ENCODE assay signal across 14 mouse cellular contexts in the genomic region with DNA sequence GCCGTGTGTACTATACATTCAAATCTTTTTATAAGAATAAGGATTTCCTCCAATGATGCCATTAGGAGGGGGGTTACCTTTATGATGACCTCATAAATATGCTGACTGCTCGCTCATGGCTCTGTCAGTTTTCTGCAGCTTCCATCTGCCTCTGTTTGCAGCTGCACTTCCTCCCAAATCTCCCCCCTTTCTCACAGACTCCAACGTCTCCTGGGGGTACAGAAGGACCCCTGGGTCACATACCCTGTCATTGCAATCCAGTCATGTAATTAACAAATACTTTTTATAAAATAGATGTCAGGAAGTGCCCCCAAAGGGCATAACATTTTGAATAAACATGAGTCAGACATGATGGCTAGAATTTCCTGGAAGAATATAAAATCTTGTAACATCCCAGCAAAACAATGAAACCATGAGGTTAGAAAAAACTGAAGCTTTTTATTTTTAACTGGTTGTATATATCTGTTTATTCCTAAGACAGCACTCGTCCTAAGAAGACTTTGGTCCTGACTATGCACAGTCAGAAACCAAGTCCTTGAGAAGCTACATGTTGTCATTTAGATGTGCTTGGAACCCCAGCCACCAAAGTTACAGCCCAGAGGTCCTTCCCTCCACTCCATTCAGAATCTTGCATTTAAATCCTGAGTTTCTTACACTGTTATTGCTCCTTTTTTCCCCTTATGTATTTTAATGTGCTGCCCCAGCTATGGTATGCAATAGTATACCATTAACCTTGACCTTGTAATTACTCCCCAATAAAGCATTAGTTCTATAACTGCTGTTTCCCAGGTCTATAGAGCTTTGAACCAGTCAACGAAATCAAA.
DNase-seq lines count a peak whose midpoint lies in the region; ATAC-seq and TF ChIP-seq lines count a peak whose summit lies in the region.
"Had no signal": no experiment of that assay in that cellular context is flagged by ENCODE, and none has a peak within 500 bp of the region (broad histone marks: within the 10 kb centered on the region; RNA-seq: fewer than 3 reads in every experiment).

No protein-coding gene starts in this region.

- H3K27ac ChIP-seq in heart, embryonic 10.5 days: no peak overlapping the region
- no peak overlapping the region for H3K27ac ChIP-seq in midbrain, embryonic 13.5 days
- no peak overlapping the region for H3K27ac ChIP-seq in layer of hippocampus, adult 2 months

- no peaks in the 10 kb centered on the region for H3K4me1 ChIP-seq in heart, embryonic 10.5 days
- peaks cover 9% of the 10 kb centered on the region for H3K4me1 ChIP-seq in midbrain, embryonic 13.5 days (replicated peaks)
- H3K4me1 ChIP-seq: megakaryocyte, embryonic 14.5 days had no signal

- peak; percentile 76 for DNase-seq in heart, adult 11 months
- no peak for DNase-seq in heart, embryonic 10.5 days (ENCODE audit: low spot score)
- DNase-seq in brain, embryonic 14.5 days (ENCODE audit: low read depth): peak; percentile 58
- DNase-seq in kidney, adult 18-20 months: peak; percentile 4
- DNase-seq in layer of hippocampus, adult 2 months (ENCODE audit: low spot score in 2 of 2): no peak
- DNase-seq in cerebellum, postnatal 14 days: no peak
- DNase-seq in layer of hippocampus, adult 8-10 months (ENCODE audit: low spot score in 2 of 2): no peak
- DNase-seq: adrenal gland, postnatal 36 days; cerebellum, postnatal 10 days; layer of hippocampus, postnatal 36 days; thymus, postnatal 36 days had no signal

- H3K4me2 ChIP-seq in midbrain, embryonic 13.5 days (replicated peaks): no peak overlapping the region

- H3K4me3 ChIP-seq in heart, embryonic 10.5 days: no peak overlapping the region
- no peak overlapping the region for H3K4me3 ChIP-seq in midbrain, embryonic 13.5 days (replicated peaks)
- no peak overlapping the region for H3K4me3 ChIP-seq in layer of hippocampus, adult 2 months
- H3K4me3 ChIP-seq: erythroblast, embryonic 14.5 days; megakaryocyte, embryonic 14.5 days had no signal

- no peak for TF ChIP-seq CTCF in brain, embryonic 14.5 days (IDR thresholded peaks at IDR 0.05; ENCODE audit: borderline replicate concordance, extremely low read depth, insufficient read depth, insufficient read length)
- no peak for TF ChIP-seq CTCF in layer of hippocampus, adult 2 months (conservative IDR thresholded peaks at IDR 0.05)

- no peaks in the 10 kb centered on the region for H3K27me3 ChIP-seq in heart, embryonic 10.5 days (ENCODE audit: insufficient read depth, poor library complexity, severe bottlenecking)
- no peaks in the 10 kb centered on the region for H3K27me3 ChIP-seq in midbrain, embryonic 13.5 days
- H3K27me3 ChIP-seq: megakaryocyte, embryonic 14.5 days had no signal

- no peak overlapping the region for H3K9ac ChIP-seq in midbrain, embryonic 13.5 days (replicated peaks)

- WGBS in heart, embryonic 10.5 days: 69% methylated on average over 5 of the region's 5 CpGs
- WGBS in midbrain, embryonic 13.5 days: 50% methylated on average over 5 of the region's 5 CpGs

- H3K36me3 ChIP-seq in heart, embryonic 10.5 days: no peaks in the 10 kb centered on the region
- no peaks in the 10 kb centered on the region for H3K36me3 ChIP-seq in midbrain, embryonic 13.5 days

- TF ChIP-seq POLR2A in brain, embryonic 14.5 days (IDR thresholded peaks at IDR 0.05; ENCODE audit: borderline replicate concordance, extremely low read depth, insufficient read depth, insufficient read length, poor library complexity, severe bottlenecking): no peak

- no peaks in the 10 kb centered on the region for H3K9me3 ChIP-seq in heart, embryonic 10.5 days
- no peaks in the 10 kb centered on the region for H3K9me3 ChIP-seq in midbrain, embryonic 13.5 days
- H3K9me3 ChIP-seq: megakaryocyte, embryonic 14.5 days had no signal

- ATAC-seq in midbrain, embryonic 13.5 days: peak; percentile 68; the same call in 1 of the 2 replicates

Comparison
In these comparisons a context has a peak if more than half of its experiments do, and no peak if none do; other contexts are left out.
1. DNase-seq: peak in heart, adult 11 months (single experiment), brain, embryonic 14.5 days (single experiment) and kidney, adult 18-20 months (single experiment); none in heart, embryonic 10.5 days (single experiment), layer of hippocampus, adult 2 months (0 of 2), cerebellum, postnatal 14 days (0 of 2) and layer of hippocampus, adult 8-10 months (0 of 2).